Mouse (Mus musculus) G1E (cell line): ENCODE results near the gene Nrg3. TPM values are rescaled to one million over a fixed set of nuclear protein-coding genes. Genes with fewer than 3 reads are reported as not detected.

Experiments used
- ATAC-seq: 2 replicates; pipeline ENCODE4 v1.8.0; 2016; ENCODE audit warnings: mild to moderate bottlenecking; ENCODE audit not compliant: insufficient number of reproducible peaks, poor library complexity, low FRiP score, severe bottlenecking; ENCODE audit errors: extremely low read depth
- DNase-seq: peaks from one replicate; pipeline ENCODE4 v3.0.0; 2012; ENCODE audit warnings: low spot score
- H3K27me3 ChIP-seq: 2 replicates; pipeline ENCODE4 v1.6.1; 2012; ENCODE audit warnings: mild to moderate bottlenecking, low read length, inconsistent platforms; ENCODE audit not compliant: insufficient read depth
- H3K36me3 ChIP-seq: replicated peaks from 2 replicates; pipeline ENCODE3; 2012; ENCODE audit warnings: mild to moderate bottlenecking, inconsistent platforms
- H3K4me1 ChIP-seq: 2 replicates; pipeline ENCODE4 v1.6.1; 2012; ENCODE audit warnings: low read depth, low read length, inconsistent platforms, mixed read lengths; ENCODE audit not compliant: insufficient read depth
- H3K4me3 ChIP-seq: 2 replicates; pipeline ENCODE4 v1.5.1; 2012; ENCODE audit warnings: low read depth, mild to moderate bottlenecking, inconsistent platforms, low read length, moderate library complexity, mixed read lengths
- H3K9me3 ChIP-seq: replicated peaks from 2 replicates; pipeline ENCODE4 v1.6.1; 2012; ENCODE audit warnings: inconsistent platforms
- CTCF ChIP-seq: IDR thresholded peaks from 2 replicates; pipeline ENCODE4 v1.5.1; 2012; ENCODE audit warnings: low read depth, low read length, inconsistent platforms, mixed read lengths
- GATA1 ChIP-seq: IDR thresholded peaks from 2 replicates; pipeline ENCODE4 v1.6.1; 2012; ENCODE audit warnings: borderline replicate concordance, low read length, inconsistent platforms, mixed read lengths
- GATA2 ChIP-seq: IDR thresholded peaks from 2 replicates; pipeline ENCODE4 v1.6.1; 2012; ENCODE audit warnings: low read depth, low read length, inconsistent platforms, borderline replicate concordance
- POLR2AphosphoS5 ChIP-seq: IDR thresholded peaks from 2 replicates; pipeline ENCODE4 v1.6.1; 2012; ENCODE audit warnings: low read depth, low read length, inconsistent platforms; ENCODE audit not compliant: insufficient replicate concordance
- TAL1 ChIP-seq: conservative IDR thresholded peaks from 2 replicates; pipeline ENCODE4 v1.6.1; 2012; ENCODE audit warnings: low read depth, low read length, inconsistent platforms, mixed read lengths
- polyA plus RNA-seq: library from polyadenylated mRNA; stranded (reverse); fragments of >175 nt; gene quantifications from 2 replicates; pipeline ENCODE4 v1.2.3, GENCODE M21; 2012
- total RNA-seq, 2 experiments: library from RNA; stranded (forward) in 1 of 2; stranded (reverse) in 1 of 2; fragments of 200-1000 nt in 1 of 2; fragments of >200 nt in 1 of 2; fragmentation: Nextera tagmentation in 1 of 2; gene quantifications; 2 replicates each; pipeline ENCODE4 v1.2.3; 2014 to 2017

The Nrg3 gene
- total and polyA plus RNA-seq, 3 experiments: 0.27 TPM; not detected in 2

GRCm38 (mm10) chr14:38959367-38959766 is 513.5 kb downstream of the Nrg3 start:
- TF ChIP-seq CTCF (no peak), TAL1 (no peak), GATA1 (no peak), GATA2 (no peak), POLR2AphosphoS5 (no peak)
- no peak for ATAC-seq

DNA sequence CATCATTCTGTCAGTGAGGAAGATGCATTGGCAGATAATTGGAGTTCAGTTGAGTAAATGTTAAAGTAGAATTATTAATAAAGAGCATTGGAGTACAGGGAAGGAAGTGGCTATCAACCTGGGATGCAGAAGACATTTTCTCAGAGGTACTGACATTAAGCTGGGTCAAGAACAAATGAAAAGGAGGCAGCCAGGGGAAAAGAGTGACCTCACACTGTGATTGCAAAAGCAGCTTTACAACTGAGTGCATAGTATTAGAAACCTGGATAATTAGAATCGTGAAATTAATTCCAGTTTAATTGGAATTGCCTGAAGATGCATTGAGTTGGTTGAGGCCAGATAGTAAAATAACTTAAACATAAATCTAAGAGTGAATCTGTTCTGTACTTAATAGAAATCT is 535.4 kb downstream of the Nrg3 start:
- no peaks in the 10 kb centered on the region for H3K36me3 ChIP-seq
- H3K27me3 ChIP-seq: no peaks in the 10 kb centered on the region
- no peak for TF ChIP-seq CTCF
- TF ChIP-seq GATA1: no peak
- no peak for TF ChIP-seq POLR2AphosphoS5
- TF ChIP-seq TAL1: no peak
- TF ChIP-seq GATA2: no peak
- no peak for ATAC-seq
- H3K4me3 ChIP-seq: no peak overlapping the region
- H3K9me3 ChIP-seq: no peaks in the 10 kb centered on the region
- no peak for DNase-seq
- H3K4me1 ChIP-seq: no peaks in the 10 kb centered on the region

More at GRCm38 (mm10) chr14:38959367-38959766, 513.5 kb downstream of the Nrg3 start:
- Histone ChIP-seq H3K36me3 (no peaks in the 10 kb centered on the region), H3K27me3 (no peaks in the 10 kb centered on the region), H3K4me1 (no peaks in the 10 kb centered on the region), H3K4me3 (no peak overlapping the region), H3K9me3 (no peaks in the 10 kb centered on the region)
- no peak for DNase-seq

- DNase-seq (no peak), ATAC-seq (no peak)
- Histone ChIP-seq H3K36me3 (no peaks in the 10 kb centered on the region), H3K4me3 (no peak overlapping the region), H3K4me1 (no peaks in the 10 kb centered on the region), H3K9me3 (no peaks in the 10 kb centered on the region), H3K27me3 (no peaks in the 10 kb centered on the region)
- no peak for TF ChIP-seq TAL1
- TF ChIP-seq CTCF: no peak
- no peak for TF ChIP-seq GATA1
- TF ChIP-seq GATA2: no peak
- no peak for TF ChIP-seq POLR2AphosphoS5
Measured at GRCm38 (mm10) chr14:38936483-38937054, 536.3 kb downstream of the Nrg3 start.

DNA sequence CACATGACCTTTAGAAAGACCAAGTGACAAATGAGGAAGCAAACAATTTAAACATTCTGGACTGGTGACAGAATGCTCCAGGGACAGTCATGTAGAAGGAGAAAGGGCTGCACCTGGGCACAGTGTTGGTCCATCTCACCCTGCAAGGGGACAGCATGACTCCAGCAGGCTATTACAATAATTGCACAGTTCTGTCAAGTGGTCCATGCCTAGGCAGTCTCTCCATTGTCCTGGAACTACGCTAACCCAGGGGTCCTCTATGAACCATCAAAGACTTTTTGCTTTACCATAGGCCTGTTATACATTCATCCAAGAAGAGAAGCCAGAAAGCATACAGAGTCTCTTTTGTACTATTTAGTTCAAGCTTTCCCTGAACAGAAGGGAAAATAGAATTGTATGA is 549.2 kb downstream of the Nrg3 start:
- Histone ChIP-seq H3K9me3 (no peaks in the 10 kb centered on the region), H3K4me3 (no peak overlapping the region), H3K36me3 (no peaks in the 10 kb centered on the region), H3K27me3 (no peaks in the 10 kb centered on the region), H3K4me1 (no peaks in the 10 kb centered on the region)
- DNase-seq (no peak), ATAC-seq (no peak)
- TF ChIP-seq CTCF (no peak), TAL1 (no peak)

DNA sequence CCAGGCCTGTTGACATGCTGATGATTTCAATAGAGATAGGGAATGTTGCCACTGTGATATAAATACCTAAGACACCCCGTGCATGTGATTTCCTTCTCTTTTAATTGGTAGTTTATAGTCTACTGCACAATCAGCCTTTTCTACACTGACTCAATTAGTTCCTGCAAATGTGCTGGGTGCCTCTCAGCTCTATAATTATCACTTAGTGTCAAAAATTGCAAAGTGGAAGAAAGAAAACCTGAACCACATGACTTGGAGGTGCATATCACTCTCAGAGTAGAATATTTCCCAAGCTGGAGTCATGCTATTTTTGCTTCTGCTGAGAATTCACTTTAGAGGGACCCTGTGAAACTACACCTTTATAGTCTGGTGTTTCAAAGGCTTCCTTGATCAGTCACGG is 552.1 kb downstream of the Nrg3 start:
- no peak for TF ChIP-seq GATA1
- TF ChIP-seq TAL1: no peak
- no peak for TF ChIP-seq GATA2
- no peak for TF ChIP-seq CTCF
- Histone ChIP-seq H3K27me3 (no peaks in the 10 kb centered on the region), H3K4me3 (no peak overlapping the region), H3K9me3 (no peaks in the 10 kb centered on the region), H3K4me1 (no peaks in the 10 kb centered on the region), H3K36me3 (no peaks in the 10 kb centered on the region)
- DNase-seq (no peak), ATAC-seq (no peak)

- TF ChIP-seq POLR2AphosphoS5: no peak
- TF ChIP-seq CTCF: no peak
- TF ChIP-seq GATA2: no peak
- no peak for TF ChIP-seq GATA1
- TF ChIP-seq TAL1: no peak
- H3K4me1 ChIP-seq: no peaks in the 10 kb centered on the region
- no peak overlapping the region for H3K4me3 ChIP-seq
- no peaks in the 10 kb centered on the region for H3K36me3 ChIP-seq
- no peaks in the 10 kb centered on the region for H3K9me3 ChIP-seq
- H3K27me3 ChIP-seq: no peaks in the 10 kb centered on the region
- ATAC-seq: no peak
- DNase-seq: no peak
Measured at GRCm38 (mm10) chr14:38870591-38870990, 602.3 kb downstream of the Nrg3 start.

DNA sequence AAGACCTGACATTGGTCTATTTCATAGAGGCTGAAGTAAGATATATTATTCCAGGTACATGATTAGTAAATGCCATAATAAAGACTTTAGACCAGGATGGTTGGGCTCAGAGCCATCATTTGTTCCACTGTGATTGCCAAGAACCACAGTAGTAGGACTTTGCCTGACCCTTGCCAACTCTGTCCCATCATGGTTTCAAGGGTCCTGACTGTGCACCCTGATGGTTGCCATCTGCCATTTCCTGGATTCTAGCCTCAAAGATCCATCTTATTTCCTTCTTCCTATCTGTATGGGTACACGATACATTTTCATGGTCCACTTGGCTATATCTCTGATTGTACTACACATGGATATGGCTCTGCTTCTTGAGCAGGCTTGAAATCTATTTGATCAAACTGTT is 625.3 kb downstream of the Nrg3 start:
- DNase-seq (no peak), ATAC-seq (no peak)
- TF ChIP-seq CTCF (no peak), GATA2 (no peak), TAL1 (no peak)
- no peak overlapping the region for H3K4me3 ChIP-seq
- H3K4me1 ChIP-seq: no peaks in the 10 kb centered on the region
- H3K9me3 ChIP-seq: no peaks in the 10 kb centered on the region
- H3K36me3 ChIP-seq: no peaks in the 10 kb centered on the region
- H3K27me3 ChIP-seq: no peaks in the 10 kb centered on the region
